Mouse (Mus musculus) cerebellum, adult 11 months (tissue): ENCODE measurements around the gene Syt14.

Experiments
- DNase-seq: peaks from one replicate; pipeline ENCODE4 v3.0.0; 2022

Syt14 gene

GRCm38 (mm10) chr1:192860273-192860672, 175.3 kb downstream of the Syt14 start:
- DNase-seq, result no peak

- no peak for DNase-seq
These were observed 178.0 kb downstream of the Syt14 start for GRCm38 (mm10) chr1:192857582-192857981.

GRCm38 (mm10) chr1:192856931-192857330, 178.6 kb downstream of the Syt14 start:
- DNase-seq, result no peak

GRCm38 (mm10) chr1:192856411-192856810, 179.2 kb downstream of the Syt14 start:
- no peak for DNase-seq

GRCm38 (mm10) chr1:192855474-192856230, 179.9 kb downstream of the Syt14 start, which contains the start of gene Sertad4:
Gene Sertad4, minus strand, starts transcription at chr1:192855756.
- DNase-seq, result peak; percentile 44

GRCm38 (mm10) chr1:192854819-192855271, 180.7 kb downstream of the Syt14 start:
- DNase-seq, result peak; percentile 44

- DNase-seq, result no peak
These were observed 181.4 kb downstream of the Syt14 start for GRCm38 (mm10) chr1:192853988-192854818.

- DNase-seq, result no peak
These were observed 182.1 kb downstream of the Syt14 start for GRCm38 (mm10) chr1:192853429-192853828.

GRCm38 (mm10) chr1:192852047-192852446, 183.5 kb downstream of the Syt14 start:
- DNase-seq, result no peak

- DNase-seq, result no peak
These were observed 183.9 kb downstream of the Syt14 start for GRCm38 (mm10) chr1:192851640-192852039.

GRCm38 (mm10) chr1:192851126-192851525, 184.4 kb downstream of the Syt14 start:
- DNase-seq, result no peak

GRCm38 (mm10) chr1:192849616-192850015, 186.0 kb downstream of the Syt14 start:
- DNase-seq, result no peak

GRCm38 (mm10) chr1:192847254-192847653, 188.3 kb downstream of the Syt14 start:
- no peak for DNase-seq
